Mouse (Mus musculus): ENCODE data around the gene Ccdc85c.

The Ccdc85c gene

DNA sequence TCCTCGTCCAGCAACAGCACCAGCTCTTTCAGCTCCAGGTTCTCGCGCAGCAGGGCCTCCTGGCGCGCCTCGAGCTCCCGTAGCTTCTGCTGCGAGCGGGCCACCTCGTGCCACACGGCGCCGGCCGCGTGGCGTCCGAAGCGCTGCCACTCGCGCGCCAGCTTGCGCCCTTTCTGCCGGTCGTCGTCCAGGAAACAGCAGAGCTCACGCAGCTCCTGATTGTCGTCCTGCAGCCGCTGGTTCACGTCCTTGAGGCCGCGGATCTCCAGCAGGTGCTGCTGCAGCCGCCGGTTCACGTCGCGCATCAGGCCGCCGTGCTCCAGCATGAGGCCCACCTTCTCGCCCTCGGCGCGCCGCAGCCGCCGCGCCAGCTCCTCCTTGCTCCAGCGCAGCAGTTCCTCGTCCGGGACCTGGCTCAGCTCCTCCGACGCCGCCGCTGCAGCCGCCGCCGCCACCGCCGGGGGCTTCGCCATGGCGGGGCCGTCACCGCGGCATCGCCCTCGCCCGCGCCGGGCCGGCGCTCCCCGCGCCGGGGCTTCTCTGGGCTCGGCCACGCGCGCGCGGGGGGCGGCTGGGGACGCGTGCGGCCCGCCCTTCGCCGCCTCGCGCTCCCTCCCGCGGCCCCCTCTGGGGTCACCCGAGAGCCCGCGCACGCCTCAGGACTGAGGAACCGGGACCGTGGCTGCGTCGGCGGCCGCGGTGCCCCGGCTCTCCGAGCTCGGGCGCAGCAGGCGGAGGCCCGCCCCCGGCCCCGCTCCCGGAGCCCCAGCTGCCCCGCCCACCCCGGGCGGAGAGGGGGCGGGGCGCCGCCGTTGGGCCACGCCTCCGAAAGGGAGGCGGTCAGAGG is at the start of gene Ccdc85c:
Gene Ccdc85c (minus strand): TSS at position 765 of the 847 bp plus-strand sequence.
- peak; percentile 67 to 70 for DNase-seq

DNA sequence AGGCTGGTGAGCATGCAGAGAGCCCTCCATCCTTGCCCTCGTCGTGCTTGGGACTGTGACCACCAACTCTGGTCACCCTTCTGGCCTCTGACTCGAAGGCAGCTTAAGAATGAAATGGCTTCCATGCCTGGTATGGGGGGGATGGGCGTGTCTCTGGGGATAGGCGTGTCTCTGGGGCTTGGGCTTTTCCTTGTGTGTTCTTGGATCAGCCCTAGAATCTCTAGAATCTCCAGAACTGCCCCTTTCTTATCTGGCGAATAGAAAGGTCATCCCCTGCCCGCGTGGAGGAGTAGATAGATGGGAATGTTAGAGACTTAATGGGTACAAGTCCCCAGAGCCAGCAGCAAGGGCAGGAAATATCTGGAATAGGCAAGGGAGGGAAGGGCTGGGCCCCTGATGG is 44.9 kb upstream of the Ccdc85c start:
- no peak for DNase-seq

DNA sequence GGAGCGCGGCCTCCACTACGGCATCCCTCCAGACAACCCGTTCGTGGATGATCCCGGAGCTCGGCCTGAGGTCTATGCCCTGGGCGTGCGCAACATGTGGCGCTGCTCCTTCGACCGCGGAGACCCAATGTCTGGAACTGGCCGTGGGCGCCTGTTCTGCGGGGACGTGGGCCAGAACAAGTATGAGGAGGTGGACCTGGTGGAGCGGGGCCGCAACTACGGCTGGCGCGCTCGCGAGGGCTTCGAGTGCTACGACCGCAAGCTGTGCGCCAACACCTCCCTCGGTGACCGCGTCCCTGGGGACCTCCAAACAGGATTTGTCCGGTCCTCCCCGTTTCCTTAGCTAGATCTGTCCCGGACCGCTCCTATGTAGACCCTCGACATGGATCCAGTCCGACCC is 43.3 kb upstream of the Ccdc85c start:
- no peak for DNase-seq

DNA sequence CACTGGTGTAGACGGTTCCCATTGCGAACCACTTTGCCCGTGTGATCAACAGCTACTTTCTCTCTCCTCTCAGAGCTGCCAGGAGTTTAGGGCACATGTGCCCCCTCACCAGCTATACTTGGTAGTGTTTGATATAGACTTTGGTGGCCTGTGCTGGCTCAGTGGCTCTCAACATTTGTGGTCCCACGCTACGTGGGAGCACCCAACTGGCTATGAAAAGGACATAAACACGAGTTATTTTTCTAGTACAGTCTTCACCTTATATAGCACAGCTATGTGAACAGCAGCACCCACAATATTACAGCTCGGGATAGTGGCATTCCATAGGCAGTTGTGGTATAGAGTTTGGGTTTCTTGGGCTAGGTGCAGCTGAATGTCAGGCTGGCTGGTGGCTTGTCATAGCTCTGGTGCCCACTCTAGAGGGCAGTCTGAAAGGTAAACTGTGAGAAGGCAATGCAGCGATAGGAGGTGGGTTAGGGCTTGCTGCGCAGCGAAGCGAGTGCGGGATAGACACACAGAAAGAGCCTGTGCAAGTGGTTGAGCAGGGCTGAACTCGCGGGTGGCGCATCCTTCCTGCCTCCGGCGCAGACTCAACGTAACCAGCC is 42.7 kb upstream of the Ccdc85c start:
- DNase-seq, result no peak

DNA sequence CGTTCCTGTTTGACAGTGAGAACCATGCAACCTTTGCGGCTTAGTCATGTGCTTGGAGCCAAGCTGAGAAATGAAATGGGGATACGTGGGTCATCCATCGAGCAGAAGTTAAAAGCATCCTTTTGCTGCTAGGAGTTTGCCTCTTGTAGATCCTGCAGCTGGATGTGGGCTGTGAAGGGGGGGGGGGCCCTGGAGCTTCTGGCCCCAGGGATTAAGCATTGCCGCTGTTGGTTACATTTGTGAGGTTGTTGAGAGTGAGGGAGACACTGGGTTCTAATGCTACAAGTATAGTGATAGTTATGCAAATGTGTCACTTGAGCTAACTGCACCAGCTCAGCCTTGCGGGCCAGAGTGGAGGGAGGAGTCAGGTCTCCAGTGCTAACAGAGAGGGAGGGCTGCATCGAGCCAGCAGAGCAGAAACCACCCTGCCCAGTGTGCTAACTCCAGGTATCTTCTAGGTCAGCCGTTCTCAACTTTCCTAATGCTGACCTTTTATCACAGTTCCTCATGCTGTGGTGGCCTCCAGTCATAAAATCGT is 42.0 kb upstream of the Ccdc85c start:
- DNase-seq, result no peak

DNA sequence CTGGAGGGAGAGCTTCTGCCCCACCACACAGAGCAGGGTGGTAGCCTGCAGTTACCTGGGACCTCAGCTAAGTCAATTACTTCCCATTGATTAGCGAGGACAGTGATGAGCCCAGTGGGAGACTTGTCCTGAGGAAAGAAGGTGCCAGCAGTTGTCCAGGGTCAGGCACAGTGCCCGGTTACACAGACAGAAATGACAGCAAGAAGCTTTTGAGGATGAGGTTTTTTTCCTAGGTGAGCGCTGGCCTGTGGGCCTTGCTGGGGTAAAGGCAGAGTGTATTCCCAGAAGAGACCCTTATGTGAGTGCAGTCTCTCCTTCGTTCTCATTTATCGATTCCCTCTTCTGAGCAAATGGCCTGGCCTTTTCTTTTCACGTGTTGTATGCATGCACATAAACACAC is 41.4 kb upstream of the Ccdc85c start:
- no peak for DNase-seq

DNA sequence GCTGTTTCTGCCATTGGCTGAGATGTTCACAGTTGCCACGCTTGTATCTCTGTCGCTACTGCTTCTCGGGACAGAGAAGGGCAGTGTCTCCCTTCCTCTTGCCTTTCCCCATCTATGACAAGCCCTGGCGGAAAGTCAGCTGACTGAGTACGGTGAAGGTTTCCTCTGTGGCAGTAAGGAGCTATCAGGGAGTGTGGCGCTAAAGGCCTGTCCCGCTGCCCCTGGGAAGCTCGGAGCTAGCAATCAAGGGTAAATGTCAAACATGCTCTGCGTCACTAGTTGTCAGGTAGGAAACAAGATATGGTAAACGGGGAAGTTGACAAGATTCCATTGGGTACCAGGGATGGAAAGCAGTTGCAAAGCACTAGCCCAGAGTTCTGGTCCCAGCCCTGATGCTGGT is 40.6 kb upstream of the Ccdc85c start:
- DNase-seq, result no peak

DNA sequence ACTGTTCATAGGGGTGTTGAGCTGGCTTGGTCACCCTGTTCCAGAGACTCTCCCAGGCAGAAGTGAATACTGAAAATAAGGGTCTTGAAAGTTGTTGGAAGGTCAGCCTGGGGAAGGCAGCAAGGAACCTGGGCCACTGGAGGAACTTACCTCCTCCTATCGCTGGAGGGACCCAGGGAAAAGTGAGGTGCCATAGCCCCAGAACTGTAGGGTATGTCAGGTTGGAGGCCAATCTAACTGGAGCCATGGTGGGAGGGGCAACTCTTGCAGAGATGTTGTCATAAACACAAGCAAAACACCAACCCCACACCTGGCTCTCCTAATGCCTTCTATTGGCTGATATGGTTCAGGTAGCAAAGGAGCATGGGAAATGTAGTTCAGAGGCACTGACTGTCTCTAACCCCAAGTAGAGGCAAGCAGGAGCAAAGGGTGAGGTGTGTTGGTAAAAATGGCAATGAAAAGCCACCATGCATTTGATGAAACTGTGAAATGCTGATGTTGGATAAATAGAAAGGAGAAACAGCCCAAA is 38.1 kb upstream of the Ccdc85c start:
- DNase-seq, result no peak

DNA sequence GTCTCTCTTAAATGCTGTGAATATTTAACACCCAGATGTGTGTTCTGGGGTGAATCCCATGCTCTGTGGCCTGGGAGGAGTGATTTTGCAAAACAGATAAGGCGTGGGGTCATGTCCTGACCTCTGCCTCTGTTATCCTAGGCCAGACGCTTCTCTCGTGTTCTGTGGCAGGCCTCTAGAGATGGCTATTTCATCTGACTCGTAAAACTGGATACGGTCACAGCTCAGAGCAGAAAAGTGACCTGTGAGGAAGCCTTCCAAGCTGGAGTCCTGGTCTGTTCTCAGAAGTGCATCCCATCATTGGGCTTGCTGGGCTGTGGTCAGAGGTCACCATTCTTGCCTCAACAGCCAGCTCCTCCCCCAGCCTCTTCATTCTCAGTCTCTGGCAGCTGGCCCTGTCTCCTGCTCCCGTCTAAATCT is 37.2 kb upstream of the Ccdc85c start:
- no peak for DNase-seq

DNA sequence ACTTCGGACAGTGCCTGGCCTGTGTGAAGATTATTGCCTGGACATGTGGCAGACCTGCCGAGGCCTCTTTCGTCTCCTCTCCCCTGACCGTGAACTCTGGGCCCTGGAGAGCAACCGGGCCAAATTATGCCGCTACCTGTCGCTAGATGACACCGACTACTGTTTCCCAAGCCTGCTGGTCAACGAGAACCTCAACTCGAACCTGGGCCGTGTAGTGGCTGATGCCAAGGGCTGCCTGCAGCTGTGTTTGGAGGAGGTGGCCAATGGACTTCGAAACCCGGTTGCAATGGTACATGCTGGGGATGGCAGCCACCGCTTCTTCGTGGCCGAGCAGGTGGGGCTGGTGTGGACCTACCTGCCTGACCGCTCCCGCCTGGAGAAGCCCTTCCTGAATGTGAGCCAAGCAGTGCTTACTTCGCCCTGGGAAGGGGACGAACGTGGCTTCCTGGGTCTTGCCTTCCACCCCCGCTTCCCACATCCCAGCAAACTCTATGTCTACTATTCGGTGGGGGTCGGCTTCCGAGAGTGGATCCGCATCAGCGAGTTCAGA is 36.6 kb upstream of the Ccdc85c start:
- DNase-seq, result no peak

DNA sequence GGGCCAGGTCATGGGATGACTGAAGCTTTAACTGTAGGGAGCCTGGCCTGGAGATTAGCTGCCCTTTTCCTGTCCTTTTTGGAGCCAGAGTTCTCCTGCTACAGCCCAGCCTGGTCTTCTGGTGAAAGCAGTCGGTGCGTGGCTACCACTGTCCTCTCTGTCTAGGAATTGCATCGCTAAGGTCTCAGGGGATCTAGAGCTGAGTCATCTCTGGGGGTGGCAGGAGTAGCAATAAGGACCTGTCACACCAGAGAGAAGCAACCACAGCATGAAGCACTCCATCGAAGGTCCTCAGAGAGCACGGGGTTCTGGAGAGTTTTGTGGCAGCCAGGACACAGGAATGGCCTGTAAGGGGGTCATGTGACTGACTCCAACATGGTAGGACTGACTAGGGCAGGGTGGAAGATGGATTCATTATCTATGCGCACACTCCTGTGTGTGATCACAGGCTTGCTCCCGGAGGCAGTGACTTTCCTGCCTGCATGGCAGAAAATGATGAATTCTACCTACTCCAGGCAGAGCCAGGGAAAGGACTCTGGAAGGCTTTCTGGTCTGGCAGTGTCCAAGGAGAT is 35.3 kb upstream of the Ccdc85c start:
- DNase-seq, result no peak

DNA sequence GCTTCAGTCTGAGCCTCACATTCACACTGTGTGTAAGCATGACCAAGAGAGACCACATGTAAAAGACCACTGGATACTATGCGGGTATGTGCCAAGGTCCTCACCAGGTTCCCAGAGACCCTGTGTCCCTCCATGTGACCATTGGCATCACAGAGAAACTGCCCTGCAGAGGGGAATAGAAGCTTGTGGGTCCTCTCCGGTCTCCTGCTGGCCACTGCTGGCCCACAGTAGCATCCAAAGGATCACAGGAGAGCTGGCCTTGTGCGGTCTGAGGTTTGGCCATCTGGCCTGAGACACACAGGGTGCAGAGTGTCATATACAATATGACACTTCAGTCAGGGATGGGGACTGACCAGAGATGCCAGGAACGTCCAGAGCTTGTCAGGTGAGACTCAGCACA is 34.8 kb upstream of the Ccdc85c start:
- DNase-seq, result no peak

DNA sequence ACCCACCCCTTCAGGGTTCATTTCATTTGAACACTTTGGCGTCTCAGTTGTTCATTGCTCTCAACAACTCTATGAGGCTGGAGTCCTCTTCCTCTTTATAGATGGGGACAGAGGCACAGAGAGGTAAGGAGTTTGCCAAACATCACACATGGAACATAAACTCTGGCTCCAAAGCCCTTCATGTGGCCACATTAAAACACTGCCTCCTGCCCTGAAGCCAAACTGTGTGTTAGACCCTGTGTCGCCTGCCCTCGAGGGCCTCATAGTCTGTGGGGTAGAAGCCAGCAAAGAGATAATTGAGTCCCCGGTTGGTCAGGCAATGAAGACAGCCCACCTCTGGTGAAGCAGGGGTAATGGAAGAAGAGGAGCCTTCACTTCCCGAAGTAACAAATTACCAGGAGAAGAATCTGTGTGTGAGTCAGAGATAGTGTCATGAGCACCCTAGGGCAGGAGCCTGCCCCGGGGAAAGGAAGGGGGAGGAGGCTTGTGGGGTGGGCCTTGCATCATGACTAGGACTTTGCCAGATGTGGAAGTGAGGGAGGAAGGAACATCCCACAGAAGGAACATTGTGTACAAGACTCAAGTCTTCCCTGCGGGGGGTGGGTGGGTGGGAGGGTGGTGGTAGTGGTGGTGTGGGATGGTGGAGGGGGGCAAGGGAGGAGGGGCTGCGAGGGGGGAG is 34.0 kb upstream of the Ccdc85c start:
- no peak for DNase-seq

DNA sequence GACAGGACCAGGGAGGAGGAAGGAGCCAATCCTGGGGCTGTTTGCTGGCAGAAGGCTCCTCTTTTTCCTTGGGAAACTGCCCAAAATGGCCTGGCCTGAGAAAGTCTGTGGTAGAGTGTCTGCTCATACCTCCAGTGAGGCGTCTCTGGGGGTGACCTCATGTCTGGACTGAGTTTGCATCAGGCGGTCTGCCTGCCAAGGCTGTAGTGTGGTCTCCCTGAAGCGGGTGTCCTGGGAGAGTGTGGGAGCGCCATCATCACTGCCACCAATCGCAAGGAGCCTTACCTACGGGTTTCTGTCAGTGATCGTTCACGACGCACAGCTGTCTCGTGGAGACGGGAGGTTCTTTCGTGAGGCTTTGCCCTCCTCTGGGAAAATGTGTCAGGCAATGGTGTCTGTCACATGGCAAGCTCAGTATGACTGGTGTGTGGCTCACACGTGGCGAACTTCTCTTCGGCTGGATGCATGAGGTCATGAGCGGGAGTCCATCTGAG is 33.2 kb upstream of the Ccdc85c start:
- no peak for DNase-seq

DNA sequence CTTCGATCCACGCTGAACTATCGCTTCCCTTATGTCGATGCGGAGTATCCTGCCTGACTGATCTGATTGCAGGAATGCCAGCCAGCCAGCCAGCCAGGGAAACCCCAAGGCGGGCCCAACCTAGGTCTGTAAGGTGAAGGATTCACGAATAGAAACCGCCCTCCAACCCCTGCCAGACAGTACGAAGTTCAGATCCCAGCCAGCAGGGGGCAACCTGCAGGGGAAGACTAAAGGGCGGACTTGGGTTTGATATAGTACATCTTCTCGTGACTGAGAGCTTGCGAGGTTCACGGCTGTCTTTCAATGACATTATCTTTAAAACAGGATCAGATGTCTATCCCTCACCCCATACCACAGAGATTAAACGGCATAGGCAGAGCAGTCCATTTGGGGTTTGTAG is 32.3 kb upstream of the Ccdc85c start:
- DNase-seq, result peak; percentile 71 to 87

DNA sequence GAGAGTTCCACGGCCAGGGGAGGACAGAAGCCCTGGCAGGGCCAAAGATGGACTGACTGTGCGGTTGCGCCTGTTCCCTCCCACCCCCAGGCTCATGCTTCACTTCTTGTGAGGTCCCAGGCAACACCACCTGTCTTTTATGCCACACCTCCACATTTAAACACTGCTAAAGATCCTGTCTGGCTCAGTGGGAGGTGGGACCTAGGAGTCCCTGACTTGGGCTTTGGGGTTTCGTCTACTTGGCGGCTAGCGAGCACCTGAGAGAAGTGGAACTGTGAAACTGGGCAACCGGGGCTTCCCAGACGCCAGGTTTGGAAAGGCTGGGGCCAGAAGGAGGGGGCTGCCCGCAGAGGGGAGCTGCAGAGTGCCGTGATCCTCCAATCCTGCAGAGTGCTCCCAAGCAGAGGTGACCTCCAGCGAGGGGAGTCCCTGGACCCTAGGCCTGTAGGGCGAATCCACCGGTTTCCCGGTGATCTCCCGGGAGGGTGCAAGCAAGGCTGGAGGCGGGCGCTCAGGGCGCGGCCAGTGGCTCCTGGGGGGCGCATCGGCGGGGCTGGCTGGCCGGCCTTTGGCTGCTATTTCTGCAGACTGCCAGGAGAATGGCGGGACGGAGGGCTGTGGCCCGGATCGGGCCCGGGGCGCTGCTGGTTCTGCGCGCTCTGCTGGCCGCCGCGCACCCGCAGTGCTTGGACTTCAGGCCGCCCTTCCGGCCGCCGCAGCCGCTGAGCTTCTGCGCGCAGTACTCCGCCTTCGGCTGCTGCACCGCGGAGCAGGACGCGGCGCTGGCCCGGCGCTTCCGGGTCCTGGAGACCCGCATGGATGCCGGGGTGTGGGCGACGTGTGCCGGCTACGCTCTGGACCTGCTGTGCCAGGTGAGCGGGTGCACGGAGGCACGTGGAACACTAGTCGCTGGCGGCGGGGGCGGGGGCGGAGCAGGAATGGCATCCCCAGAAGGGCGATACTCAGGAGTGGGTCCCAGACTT is 30.9 kb upstream of the Ccdc85c start, which contains the start of gene Hhipl1:
Gene Hhipl1 (plus strand): TSS at position 459 of the 983 bp plus-strand sequence.
- peak in 1 of 2 experiments; percentile 50 for DNase-seq

DNA sequence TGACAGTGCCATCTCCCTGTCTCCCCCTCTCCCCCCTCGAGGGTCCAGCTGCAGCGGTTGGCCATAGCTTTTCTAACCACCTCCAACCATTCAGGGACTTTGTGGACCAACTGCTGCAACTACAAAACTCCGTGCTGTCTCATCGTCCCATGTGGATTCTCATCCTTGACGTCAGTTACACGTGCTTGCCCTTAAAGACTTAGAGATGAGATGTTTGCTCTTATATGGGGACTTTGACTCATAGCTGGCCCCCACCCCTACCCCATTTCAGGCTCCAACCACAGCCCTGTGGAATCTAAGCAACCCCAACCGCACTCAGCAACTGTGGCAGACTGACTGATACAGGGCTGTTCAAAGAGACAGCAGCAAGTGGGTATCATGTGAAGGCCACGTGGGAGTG is 29.9 kb upstream of the Ccdc85c start:
- no peak for DNase-seq

DNA sequence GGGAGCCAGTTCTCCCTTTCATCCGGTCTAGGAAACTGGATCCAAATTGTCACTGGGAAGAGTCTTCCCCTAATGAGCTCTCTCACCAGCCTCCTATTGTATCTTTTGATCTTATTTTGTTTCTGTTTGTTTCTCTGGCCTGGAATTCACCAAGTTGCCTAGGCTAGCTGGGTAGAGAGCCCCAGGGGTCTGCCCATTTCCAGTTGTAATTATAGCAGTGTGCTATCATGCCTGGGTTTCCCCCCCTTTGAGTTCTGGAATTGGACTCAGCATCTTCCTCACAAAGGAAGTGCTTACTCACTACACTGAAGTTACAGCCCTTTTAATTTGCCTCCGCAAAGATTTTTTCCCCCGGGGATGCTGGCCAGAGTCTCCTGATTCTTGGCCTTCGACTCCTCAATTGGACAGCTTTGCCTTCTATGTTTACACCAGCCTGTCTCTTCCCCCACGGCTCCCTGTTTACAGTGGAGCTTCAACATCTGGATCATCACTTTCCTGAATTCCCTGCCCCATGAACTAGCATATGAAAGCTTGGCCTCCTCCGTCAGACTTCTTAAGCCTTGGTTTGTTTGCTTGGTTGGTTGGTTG is 28.6 kb upstream of the Ccdc85c start:
- no peak for DNase-seq

DNA sequence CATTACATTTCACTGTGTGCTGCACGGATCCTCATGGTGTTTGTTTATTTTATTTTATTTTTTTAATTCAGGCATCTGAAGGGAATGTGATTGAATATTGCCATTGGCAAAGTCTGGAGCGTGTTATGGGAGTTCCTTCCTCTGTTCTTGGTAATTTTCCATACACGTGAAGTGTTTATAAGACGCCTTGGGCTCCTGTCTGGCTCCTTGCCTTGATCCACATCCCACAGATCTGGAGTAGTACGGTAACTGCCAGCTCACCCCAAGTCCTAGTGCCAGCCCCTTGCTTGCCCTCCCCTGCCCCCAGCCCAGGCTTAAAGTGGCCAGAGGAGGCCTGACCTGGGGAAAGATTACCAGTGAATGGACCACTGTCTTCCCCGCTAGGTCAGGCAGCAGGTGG is 25.8 kb upstream of the Ccdc85c start:
- DNase-seq, result no peak

DNA sequence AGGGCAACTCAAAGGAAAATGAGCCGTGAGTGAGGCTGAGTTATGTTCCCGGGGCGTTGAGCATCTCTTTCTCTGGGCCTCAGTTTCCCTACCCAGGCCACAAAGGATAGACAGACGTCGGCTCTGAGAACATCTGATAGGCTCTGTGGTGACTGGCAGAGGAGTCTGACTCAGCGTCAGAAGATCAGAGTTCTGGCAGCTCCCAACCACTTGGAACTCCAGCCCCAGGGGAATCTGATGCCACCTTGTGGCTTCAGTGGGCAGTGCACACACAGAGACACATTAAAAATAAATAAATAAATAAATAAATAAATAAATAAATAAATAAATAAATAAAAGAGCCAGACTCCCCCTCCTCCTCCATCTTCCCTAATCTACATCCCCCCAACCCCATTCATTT is 21.8 kb upstream of the Ccdc85c start:
- peak in 1 of 2 experiments; percentile 62 for DNase-seq

DNA sequence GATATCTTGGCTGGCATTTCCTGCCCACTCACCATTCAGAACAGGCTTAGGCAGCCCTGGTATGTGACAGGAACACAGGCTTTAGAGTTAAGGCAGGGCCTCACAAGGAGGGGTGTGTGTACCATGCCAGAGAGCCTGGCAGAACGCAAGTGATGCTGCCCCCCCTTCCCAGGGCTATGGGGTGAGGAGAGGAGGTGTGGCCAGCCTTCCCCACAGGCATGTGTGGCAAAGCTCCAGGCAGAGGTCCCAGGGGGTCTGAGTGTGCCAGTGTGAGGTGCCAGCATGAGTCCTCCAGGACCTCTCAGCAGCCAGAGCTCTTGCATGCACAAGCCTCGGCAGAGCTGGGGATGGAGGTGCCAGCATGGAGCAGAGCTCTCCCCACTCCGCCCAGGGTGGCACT is 19.4 kb upstream of the Ccdc85c start:
- peak in 1 of 2 experiments; percentile 33 for DNase-seq

All from cerebellum, postnatal 14 days (tissue).